Mouse (Mus musculus) R1 (cell line): ENCODE measurements around the gene Lbx1.

ENCODE experiments used
- DNase-seq: peaks from one replicate; pipeline ENCODE4 v3.0.0-alpha.2; 2018; ENCODE audit warnings: low read depth, low spot score

Lbx1 gene

DNA sequence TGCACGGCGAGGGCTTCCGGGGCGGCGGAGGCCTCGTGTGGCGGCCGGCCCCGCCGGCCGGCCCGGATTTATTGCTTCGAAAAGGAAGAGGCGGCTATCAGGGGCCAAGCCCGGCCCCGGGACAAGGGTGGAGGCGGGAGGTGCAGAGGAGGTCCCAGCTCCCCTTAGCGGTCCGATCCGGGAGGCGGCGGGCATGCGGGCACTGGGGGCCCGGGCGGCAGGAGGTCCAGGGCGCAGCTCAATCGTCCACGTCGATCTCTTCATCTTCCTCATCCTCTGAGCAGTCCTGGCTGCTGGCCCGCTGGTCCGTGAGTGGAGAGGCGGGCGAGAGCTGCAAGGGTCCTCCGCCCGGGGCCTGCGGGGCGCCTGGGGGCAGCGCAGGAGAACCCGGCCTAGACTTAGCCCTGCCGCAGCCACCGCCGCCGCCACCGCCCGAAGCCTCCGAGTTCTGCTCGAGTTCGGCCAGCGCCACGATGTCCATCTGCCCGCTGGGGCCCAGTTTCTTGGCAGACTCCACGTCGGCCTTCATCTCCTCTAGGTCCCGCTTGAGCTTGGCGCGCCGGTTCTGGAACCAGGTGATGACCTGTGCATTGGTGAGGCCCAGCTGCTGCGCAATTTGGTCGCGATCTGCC lies 2.0 kb downstream of the Lbx1 start:
- peak; percentile 22 for DNase-seq

DNA sequence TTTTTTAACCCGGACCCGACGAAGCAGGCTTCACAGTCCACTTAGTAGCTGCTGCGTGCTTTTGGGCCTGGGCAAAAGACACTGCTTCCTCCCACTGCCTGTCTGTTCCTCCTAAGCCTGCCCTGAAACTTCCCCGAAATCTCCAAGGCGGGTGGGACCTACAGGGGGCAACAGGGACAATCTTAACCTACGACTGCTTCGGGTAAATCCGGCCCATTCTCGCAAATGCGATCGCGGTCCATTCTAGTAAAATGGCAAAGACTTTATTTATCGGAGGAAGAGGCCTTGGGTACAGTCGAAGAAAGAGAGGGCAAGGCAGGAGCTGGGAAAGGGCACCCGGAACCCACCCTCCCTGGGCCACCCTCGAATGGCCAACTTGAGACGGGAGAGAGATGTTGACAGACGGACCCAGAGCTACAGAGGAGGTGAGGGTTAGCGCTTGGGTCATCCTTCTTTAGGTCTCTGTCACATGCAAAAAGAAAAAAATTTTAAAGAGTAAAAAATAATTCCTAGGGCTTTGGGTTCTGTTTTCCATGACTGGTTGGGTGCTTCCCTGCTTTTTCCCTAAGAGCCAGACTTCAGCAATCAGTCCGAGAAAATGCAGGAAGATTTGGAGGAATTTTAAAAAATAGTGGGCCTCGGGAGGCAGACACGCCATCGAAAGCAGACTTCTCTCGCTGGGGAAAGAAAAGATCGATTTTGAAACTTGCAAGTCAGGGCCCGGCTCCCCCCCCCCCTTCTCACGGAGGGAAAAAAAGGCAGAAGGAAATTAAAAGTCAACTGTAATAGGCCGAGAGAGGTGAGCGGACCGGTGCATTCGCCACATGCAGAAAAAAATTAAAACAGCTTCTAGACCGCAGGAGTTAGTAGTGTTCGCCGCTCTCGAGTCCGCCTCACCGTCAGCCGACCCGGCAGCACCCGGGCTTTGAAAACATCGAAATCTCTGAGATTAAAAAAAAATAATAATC lies 2.9 kb downstream of the Lbx1 start:
- DNase-seq, result peak; percentile 13

DNA sequence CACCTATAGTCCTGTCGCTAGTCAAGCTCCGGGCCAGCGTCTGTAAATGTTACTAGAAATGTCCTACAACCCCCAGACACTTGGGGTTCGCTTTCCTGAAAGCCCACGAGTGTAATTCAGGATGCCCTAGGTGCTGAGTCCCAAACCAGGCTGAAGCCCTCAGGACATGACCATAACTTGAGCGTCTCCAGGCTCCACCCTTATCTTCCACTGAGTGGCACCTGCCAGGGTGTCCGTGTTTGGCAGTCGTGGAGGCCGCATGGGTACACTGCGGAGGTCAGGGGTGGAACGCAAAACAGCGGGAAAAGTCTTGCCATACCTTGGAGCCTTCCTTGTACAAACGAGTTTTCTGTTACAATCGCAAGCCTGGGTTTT lies 3.6 kb downstream of the Lbx1 start:
- DNase-seq, result peak; percentile 31

DNA sequence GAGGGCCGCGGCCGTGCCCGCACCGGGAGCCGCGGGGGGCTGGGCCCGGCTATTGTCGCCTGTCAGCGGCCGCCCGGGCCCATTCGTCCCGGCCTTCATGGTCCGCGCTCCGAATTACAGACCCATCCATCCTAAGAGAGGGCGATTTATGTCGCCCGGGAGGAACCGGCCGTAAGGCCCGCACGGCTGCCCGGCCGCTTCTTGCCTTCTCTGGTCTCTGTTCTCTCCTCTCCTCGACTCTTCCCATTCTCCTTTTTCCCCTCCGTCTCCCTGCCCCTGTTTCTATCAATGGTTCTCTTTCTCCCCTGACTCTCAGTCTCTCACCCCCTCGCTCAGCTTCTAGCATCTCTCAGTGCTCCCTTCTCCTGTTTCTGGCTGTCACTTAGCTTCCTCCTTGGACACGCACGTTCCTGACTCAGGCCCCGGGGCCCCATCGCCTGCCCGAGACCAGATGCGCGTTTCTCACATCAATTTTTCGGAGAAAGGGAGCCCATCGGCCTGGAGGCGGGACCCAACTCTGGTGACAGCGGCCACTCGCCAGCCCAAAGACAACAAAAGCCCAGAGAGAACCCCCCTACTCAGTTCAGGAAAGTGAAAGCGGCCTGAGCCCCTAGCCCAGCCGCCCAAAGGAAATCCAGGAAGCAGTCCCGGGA lies 4.1 kb downstream of the Lbx1 start:
- DNase-seq, result no peak

DNA sequence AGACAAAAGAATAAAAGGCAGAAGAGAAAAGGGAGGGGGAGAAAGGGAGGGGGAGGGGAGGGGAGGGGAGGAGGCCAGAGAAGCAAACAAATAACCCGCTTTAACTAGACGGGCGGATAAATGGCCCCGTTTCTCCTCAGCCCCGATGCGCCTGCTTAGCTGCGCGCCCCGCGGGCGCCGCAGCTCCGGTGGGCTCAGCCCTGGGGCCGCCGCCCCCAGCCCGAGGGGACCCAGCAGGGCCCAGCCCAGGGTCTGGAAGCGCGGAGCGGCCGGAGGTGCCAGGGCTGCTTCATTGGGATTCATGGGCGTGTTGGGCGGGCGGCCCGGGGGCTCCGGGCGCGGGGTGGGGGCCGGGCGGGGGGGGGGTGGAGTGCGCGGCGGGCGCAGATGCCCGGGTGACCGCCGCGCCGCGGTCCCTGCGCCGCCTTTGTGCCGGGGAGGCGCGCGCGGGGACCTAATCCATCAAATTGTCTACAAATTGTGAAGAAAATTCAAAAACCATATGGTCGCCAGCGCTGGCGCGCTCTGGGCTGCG lies 4.7 kb downstream of the Lbx1 start:
- no peak for DNase-seq

DNA sequence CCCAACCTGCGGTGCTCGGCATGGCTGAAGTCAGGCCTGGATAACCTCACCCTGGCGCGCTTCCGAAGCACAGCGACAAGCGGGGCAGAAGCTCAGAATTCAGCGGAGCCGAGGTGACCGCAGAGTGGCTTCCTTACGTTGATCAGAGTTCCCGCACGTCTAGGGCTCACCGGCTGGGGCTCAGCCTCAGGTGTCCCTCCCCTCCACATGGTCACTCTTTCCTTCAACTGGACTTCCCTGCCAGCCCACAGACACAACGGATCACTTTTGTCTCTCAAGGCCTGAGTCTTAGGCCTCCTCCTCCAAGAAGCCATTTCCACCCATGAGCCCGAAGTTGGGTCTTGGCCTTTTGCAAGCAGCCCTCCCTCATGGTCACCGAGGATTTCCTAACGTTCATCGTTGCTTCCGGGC lies 5.4 kb downstream of the Lbx1 start:
- DNase-seq, result no peak

DNA sequence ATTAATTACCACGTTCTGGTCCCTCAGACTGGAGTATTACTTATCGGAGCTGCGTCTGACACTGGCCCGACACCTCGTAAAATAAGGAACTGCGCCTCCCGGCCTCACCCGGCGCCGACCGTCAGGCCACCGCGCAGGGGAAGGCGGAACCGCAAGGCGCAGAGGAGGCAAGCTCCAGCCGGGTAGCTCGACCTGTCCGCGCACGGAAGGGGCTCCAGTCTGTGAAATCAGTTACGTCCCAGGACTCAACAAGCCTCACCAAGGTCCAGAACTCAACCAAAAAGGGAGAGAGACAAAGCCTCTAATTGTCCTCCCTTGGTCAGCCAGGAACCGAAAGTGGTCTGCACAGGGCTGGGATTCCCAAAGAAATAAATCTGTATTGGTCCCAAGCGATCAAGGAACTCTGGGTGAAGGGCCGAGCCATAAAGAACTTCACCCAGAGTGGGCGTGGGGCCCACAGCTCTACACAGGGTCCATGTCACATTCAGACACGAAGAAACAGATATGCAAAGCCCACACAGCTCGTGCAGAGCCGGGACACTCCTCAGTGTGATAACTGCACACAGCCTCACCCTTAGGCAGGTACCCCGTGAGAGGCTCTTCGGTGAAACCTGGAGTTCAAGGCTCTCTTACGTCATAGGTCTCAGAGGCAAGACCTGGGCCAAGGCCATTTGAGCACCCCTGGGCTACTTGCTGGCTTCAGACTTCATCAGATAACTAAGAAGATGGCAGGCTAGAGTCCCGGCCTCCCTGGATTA lies 6.1 kb downstream of the Lbx1 start:
- DNase-seq, result no peak

DNA sequence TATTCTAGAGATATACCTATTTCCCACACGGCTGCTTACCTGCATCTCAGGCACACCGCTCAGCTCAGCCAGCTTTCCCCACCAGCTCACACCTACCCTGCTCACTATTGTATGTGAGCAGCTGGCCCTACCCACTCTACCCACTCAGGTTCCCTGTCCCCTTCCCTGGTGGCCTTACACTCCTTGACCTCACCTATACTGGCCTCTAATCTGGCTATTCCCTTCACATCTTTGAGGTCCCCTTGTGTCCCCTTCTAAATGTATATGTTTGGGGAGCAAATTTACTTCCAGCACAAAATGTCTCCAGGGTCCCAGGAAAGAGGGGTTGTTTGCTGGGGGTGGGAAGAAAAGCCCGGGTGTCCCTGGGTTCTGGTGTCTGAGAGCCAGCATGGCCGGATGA lies 6.8 kb downstream of the Lbx1 start:
- DNase-seq, result no peak

DNA sequence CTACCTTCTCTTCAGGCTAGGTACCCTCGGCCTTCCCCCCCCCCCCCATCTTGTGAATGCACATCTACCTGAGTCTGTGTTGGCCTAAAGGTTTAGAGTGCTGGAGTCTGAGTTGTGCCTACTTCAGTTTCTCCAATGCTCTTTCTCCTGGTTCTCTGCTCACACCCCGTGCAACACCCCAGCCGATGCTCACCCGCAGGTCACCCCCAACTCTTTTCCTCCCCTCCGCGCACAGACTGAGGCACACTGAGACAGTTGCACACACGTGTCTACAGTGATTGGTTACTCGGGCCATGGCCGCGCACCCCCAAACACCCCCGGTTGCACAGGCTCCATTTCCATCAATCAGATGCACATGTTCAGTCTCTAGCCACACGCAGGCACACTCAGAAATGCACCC lies 7.5 kb downstream of the Lbx1 start:
- no peak for DNase-seq

DNA sequence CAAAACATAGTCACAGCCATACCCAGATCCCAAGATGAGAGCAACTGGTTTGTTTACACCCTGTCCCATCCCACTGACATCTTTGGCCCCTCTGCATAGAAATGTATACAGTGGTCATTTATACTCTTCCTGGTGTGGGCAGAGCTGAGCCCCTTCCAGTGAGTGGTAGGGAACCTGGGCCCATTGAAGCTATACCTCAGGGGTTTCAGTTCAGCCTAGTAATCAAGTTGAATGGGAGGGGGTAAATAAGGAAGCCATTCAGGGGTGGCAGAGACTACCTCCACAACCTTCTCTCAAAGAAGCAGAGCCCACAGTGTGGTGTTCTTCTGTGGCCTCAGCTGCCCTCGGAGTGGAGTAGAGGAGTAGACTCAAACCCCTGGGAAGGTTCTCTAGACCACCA lies 7.9 kb downstream of the Lbx1 start:
- DNase-seq, result no peak

DNA sequence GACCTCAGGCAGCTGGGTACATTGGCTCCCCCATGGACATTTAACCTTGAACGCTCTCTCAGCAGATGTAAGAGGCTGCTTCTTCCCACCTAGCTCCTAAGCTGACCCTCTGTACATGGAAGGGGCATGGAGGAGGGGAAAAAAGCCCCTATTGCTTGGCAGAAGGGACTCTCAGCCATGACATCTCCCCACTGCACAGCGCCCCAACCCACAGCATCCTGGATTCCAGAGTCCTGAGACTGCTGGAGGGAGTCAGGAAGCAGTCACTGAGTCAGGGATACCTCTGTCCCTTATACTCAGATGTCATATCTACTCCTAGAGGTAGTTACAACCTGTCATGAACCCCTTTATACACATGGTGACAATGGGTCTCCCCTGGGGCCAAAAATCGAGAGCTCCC lies 8.6 kb downstream of the Lbx1 start:
- no peak for DNase-seq

DNA sequence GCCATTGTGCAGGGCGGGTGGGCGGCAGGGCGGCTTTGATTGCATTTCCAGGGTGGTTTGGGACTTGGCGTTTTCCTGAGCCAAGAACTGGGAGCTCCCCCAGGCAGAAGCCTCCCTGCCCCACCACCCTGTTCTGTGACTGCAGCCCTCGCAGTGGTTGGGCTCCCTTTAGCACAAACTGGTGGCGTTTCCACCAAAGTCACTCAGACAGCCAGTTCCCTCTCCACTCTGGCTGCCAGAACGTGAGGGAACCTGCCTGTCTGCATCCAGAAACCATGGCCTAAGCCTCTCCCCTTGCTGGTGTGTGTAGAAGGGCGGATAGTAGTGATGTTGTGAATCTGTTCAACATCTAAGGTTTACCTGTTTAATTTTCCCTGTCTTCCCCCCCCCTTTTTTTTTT lies 9.4 kb downstream of the Lbx1 start:
- no peak for DNase-seq

DNA sequence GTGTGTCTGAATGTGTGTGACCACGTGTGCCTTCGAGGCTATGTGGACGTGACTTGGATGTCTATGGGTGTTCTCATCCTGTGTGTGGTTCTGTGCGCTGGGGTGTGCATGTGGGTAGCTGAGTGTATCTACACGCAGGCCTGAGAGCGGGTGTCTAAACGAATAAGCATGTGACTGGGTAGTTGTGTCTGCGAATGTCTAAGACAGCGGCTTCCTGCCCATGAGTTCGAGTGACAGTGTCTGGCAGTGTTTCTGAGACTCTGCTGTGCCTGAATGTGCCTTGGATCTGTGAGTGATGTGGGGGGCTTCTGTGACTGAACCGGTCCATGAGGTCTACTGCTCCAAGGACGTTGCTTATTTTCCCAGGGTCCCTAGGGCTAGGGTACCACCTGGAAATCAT lies 10.5 kb downstream of the Lbx1 start:
- no peak for DNase-seq

DNA sequence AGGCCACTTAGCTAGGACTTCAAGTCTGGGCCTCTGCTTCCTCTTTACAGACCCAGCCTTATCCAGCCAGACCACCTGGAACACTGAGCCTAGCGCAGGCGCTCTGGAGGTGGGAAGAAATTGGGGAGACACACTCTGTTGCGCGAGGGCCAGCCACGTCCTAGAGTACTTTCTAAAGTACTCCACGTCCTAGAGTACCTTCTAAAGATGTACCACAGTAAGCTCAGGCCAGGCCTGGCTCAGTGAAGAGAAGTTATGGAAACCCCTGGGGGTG lies 11.4 kb downstream of the Lbx1 start:
- DNase-seq, result no peak

DNA sequence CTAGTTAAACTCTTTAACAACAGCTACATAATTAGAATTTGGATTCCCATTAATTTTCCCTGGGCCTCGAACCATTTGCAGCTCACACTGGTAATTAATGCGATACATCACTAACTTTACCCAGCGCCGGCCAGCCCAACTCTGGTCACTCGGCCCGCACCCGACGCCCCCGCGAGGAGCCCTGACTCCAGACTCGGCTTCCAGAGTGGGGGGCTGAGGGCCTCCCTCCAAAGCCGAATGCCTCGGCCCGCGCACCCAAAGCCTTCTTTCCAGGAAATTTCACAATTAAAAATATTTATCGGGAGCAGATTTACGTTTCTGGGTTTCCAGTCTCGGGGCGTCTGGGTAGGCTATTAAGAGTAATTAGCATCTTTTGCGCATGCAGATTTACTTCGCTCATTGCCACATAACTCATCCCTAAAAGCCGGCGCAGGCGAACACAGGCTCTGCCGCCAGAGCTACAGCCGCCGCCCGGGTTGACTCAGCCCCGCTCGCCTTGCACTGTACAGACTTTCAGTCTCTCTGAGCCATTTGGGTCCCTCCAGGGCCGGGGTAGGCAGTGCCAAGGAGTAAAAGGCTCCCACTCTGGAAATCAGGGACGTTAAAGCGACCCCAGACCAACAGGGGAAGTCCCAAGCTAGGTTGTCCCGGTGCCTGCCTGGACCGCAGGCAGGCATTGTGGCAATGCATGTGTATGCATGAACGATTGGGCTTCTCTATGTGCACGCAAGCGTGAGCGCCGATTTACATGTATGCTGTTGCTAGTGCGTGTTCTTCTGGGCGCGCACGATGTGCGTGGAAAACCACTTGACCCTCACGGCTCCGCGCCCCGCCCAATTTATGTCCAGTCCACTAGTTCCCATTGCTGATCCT lies 12.0 kb downstream of the Lbx1 start:
- peak; percentile 32 for DNase-seq

DNA sequence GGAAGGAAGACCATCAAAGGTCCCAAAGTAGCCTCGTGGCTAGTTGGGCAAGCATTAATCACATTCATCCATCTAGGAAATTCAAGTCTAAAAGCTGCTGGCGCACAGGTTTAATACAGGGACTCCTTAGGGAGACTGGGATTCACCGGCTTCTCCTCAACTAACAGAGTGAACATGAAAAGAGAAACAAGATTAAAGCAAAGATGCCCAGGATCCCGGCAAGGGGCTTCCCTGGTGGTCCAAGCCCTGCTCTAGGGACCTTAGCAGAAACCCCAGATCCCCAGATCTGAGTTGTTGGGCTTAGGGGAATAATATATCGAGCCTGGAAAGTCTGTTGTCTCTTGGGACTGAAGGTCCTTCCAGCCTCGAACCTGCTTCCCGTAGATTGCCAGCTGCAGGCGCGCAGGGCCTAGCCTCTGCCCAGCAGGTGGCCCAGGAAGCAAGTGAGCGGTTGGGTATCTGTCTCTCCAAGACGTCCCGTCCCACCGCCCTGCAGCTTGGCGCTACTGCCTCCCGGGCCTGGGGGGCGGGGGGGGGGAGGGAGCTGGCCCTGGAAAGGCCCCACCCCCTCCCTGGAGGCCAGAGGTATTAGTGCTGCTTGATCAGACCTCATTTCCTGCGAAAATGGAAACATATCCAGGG lies 13.3 kb downstream of the Lbx1 start:
- DNase-seq, result peak; percentile 33

DNA sequence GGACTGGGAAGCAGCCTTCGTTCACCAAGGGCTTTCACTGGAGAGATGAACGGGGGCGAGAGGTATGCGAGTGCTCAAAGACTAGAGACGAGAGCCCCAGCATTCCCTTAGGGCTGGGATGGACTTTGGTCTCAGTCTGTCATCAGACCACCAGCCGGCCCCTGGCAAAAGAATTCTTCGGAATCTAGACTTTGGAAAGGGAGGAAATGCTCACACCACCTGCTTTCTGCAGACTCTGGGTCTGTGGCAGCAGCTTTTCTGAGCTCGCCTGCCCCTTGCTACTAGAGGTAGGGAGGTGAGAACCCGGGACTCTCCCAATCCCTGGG lies 14.2 kb downstream of the Lbx1 start:
- DNase-seq, result no peak

DNA sequence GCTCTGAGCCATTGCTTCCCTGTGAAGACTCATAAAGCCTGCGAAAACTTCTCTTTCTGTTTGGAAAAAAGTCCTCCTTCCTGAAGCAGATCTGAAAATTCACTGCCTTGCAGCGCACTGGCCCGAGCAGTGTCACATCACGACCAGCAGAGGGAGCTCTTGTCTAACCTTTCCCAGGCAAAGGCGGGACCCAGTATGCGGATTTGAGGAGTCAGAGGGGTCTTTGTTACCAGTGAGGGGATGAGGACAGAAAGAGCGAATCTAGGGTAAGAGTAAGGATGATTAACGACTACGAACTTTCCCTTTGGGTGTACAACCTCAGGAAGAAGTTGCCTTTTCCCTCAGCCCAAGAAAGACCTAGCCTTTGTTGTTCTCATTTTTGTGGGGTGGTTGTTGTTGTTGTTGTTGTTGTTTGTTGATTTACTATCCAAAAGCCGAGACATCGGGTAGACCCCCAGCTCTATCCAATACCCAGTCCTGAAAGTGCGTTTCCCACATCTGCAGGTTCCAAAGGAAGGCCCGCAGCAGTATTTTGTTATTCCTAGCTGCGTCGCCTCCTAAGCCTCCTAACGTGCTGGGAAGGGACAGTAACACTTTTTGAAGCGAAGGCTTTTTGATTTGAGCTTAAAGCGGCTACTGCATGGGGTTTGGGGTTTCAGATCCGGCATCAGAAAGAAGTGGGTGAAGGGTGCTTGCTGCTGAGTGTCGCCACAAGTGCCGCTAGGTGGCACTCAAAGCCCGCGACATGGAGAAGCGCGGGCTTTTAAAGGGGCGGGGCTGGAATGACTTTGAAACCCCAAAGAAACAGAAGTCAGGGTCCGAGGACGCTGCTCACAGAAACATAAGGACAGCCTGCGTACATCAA lies 14.8 kb downstream of the Lbx1 start:
- DNase-seq, result peak; percentile 88

DNA sequence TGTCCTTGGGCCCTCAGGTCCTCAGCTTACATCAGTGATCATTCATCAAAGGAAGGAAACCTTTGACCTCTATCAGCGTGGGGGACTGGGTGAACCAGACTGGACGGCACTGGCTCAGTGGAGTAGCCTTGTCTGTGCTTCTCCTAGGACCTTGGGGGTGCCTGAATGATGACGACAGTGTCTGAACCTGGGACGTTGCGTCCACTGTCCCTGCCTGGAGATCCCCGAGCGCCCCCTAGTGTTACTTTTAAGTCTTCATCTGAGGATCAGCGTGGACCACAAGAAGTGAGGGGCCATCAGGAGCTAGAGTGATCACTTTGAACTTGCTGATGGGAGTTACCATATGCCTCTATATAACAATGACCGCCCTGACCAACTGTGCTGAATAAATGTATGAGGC lies 19.4 kb downstream of the Lbx1 start:
- peak; percentile 76 for DNase-seq

DNA sequence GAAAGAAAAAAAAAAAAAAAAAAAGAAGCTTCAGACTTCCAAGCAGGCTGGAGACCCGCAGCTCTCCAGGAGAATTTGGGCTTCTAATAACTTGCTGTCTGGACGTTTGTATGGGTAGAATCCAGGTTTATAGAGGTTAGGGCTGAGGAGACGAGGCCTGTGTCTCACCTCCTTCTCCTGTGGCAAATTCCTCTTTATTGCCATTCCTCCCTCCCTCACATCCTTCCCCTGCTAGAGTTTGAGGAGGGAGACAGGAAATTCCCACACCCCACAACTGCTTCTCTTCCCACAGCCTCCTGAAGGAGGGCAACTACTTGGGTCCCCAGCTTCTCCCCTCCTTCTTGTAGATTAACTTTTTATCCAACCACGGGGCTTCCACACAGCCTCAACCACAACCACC lies 20.2 kb downstream of the Lbx1 start:
- no peak for DNase-seq
